Mouse (Mus musculus) macrophage (primary cell): ENCODE data around the gene Ces2e. TPM values are rescaled to one million over a fixed set of nuclear protein-coding genes. Genes with fewer than 3 reads are reported as not detected.

Experiments used
- polyA plus RNA-seq: library from polyadenylated mRNA; stranded (reverse); fragments of 250-400 nt; gene quantifications from 3 replicates; pipeline ENCODE4 v1.2.4, GENCODE M21; 2018; ENCODE audit warnings: inconsistent platforms

Gene Ces2e
- polyA plus RNA-seq, 1 experiment from 2014 or later, result not detected

Other genes starting within 250 kb of the Ces2e start
- not detected in 3 replicates for gene Ces2a, start 192.3 kb upstream of the Ces2e start, polyA plus RNA-seq
- not detected in 3 replicates for gene Ces2b, start 94.7 kb upstream of the Ces2e start, polyA plus RNA-seq
- gene Ces2c, start 79.2 kb upstream of the Ces2e start, polyA plus RNA-seq, result not detected in 3 replicates
- not detected in 3 replicates for gene Ces2f, start 21.1 kb downstream of the Ces2e start, polyA plus RNA-seq
- gene Ces2g, start 35.5 kb downstream of the Ces2e start, polyA plus RNA-seq, result not detected in 3 replicates
- gene Ces2h, start 74.6 kb downstream of the Ces2e start, polyA plus RNA-seq, result not detected in 3 replicates
- not detected in 3 replicates for gene Ces3a, start 122.3 kb downstream of the Ces2e start, polyA plus RNA-seq
- not detected in 3 replicates for gene Ces3b, start 157.5 kb downstream of the Ces2e start, polyA plus RNA-seq
- not detected in 3 replicates for gene Ces4a, start 205.5 kb downstream of the Ces2e start, polyA plus RNA-seq
- gene Cbfb, start 244.4 kb downstream of the Ces2e start, polyA plus RNA-seq, result 59.1 to 125 TPM (median 65.1 TPM) in 3 replicates